Comparison of ENCODE assay signal across 20 mouse cellular contexts in the genomic region with DNA sequence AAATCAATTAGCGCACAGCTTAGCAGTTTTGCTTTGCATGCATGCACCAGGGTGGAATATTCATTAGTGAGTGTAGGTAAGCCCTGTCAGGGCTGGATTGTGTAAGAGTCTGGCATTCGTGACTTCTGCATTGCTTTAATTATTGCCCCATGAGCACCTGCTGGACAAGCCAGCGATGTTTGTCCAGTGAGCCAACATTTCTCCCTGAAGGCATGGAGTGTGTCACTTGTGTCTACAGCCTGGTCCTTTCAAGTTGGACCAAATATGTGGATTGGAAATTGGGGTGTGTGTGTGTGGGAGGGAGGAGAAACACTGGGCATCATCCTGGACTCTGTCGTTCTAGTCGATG.
DNase-seq lines count a peak whose midpoint lies in the region; ATAC-seq lines count a peak whose summit lies in the region.
"Had no signal": no experiment of that assay in that cellular context is flagged by ENCODE, and none has a peak within 500 bp of the region (broad histone marks: within the 10 kb centered on the region; RNA-seq: fewer than 3 reads in every experiment).

No protein-coding gene starts in this region.

- H3K27ac ChIP-seq in limb, embryonic 15.5 days = 0 out of 2 replicates have a peak overlapping the region, but pooled peaks have one; percentile 3
- H3K27ac ChIP-seq in limb, embryonic 10.5 days = no peak overlapping the region
- H3K27ac ChIP-seq in lung, embryonic 15.5 days = peak overlapping the region; percentile 30; the same call in 1 of the 2 replicates
- no peak overlapping the region for H3K27ac ChIP-seq in kidney, embryonic 14.5 days (ENCODE audit: low read depth, low read length)
- H3K27ac ChIP-seq: forebrain, embryonic 12.5 days; heart, embryonic 15.5 days; hindbrain, embryonic 15.5 days; left cerebral cortex, adult 2 months; neural tube, embryonic 13.5 days had no signal

- ATAC-seq in limb, embryonic 15.5 days (ENCODE audit: insufficient number of reproducible peaks, low FRiP score, low TSS enrichment, low read depth) = no peak
- no peak; the same call in 1 of the 2 replicates for ATAC-seq in lung, embryonic 15.5 days (ENCODE audit: borderline replicate concordance, extremely low read depth, low FRiP score, low TSS enrichment)
- no peak for ATAC-seq in kidney, embryonic 14.5 days (ENCODE audit: low FRiP score, low TSS enrichment)

- H3K9me3 ChIP-seq in limb, embryonic 15.5 days = no peaks in the 10 kb centered on the region
- H3K9me3 ChIP-seq in limb, embryonic 10.5 days (replicated peaks) = peaks cover 2% of the 10 kb centered on the region; the same call in 1 of the 2 replicates
- no peaks in the 10 kb centered on the region for H3K9me3 ChIP-seq in lung, embryonic 15.5 days
- H3K9me3 ChIP-seq in kidney, embryonic 14.5 days (ENCODE audit: control insufficient read depth, low read length) = no peaks in the 10 kb centered on the region
- H3K9me3 ChIP-seq: forebrain, embryonic 12.5 days; heart, embryonic 15.5 days; hindbrain, embryonic 15.5 days; neural tube, embryonic 13.5 days had no signal

- H3K9ac ChIP-seq in limb, embryonic 15.5 days = no peak overlapping the region
- no peak overlapping the region for H3K9ac ChIP-seq in lung, embryonic 15.5 days
- no peak overlapping the region for H3K9ac ChIP-seq in kidney, embryonic 14.5 days (ENCODE audit: low read depth, low read length)
- H3K9ac ChIP-seq: forebrain, embryonic 12.5 days; heart, embryonic 15.5 days; hindbrain, embryonic 15.5 days; neural tube, embryonic 13.5 days had no signal

- no peaks in the 10 kb centered on the region for H3K36me3 ChIP-seq in limb, embryonic 15.5 days
- H3K36me3 ChIP-seq in limb, embryonic 10.5 days = no peaks in the 10 kb centered on the region
- H3K36me3 ChIP-seq in lung, embryonic 15.5 days = no peaks in the 10 kb centered on the region
- no peaks in the 10 kb centered on the region for H3K36me3 ChIP-seq in kidney, embryonic 14.5 days (ENCODE audit: control insufficient read depth, insufficient read depth, low read length)
- H3K36me3 ChIP-seq: forebrain, embryonic 12.5 days; heart, embryonic 15.5 days; hindbrain, embryonic 15.5 days; neural tube, embryonic 13.5 days had no signal

- H3K4me3 ChIP-seq in limb, embryonic 15.5 days = no peak overlapping the region
- H3K4me3 ChIP-seq in limb, embryonic 10.5 days = no peak overlapping the region
- H3K4me3 ChIP-seq in lung, embryonic 15.5 days = no peak overlapping the region
- H3K4me3 ChIP-seq in kidney, embryonic 14.5 days (ENCODE audit: low read length) = no peak overlapping the region
- H3K4me3 ChIP-seq: forebrain, embryonic 12.5 days; heart, embryonic 15.5 days; hindbrain, embryonic 15.5 days; left cerebral cortex, adult 2 months; megakaryocyte, embryonic 14.5 days; neural tube, embryonic 13.5 days had no signal

- WGBS in limb, embryonic 15.5 days = 56% methylated on average over 5 of the region's 5 CpGs
- WGBS in limb, embryonic 10.5 days = 84% methylated on average over 5 of the region's 5 CpGs
- 71% methylated on average over 5 of the region's 5 CpGs for WGBS in lung, embryonic 15.5 days
- WGBS in kidney, embryonic 14.5 days = 84% methylated on average over 5 of the region's 5 CpGs

- H3K4me1 ChIP-seq in limb, embryonic 15.5 days = peaks cover 7% of the 10 kb centered on the region
- H3K4me1 ChIP-seq in limb, embryonic 10.5 days = peaks cover 15% of the 10 kb centered on the region; the same call in 1 of the 2 replicates
- peaks cover 22% of the 10 kb centered on the region; the same call in 1 of the 2 replicates for H3K4me1 ChIP-seq in lung, embryonic 15.5 days
- H3K4me1 ChIP-seq in kidney, embryonic 14.5 days (ENCODE audit: control insufficient read depth, insufficient read depth, low read length) = no peaks in the 10 kb centered on the region
- H3K4me1 ChIP-seq: forebrain, embryonic 12.5 days; heart, embryonic 15.5 days; hindbrain, embryonic 15.5 days; neural tube, embryonic 13.5 days had no signal

- H3K4me2 ChIP-seq in limb, embryonic 15.5 days = no peak overlapping the region
- no peak overlapping the region for H3K4me2 ChIP-seq in lung, embryonic 15.5 days
- H3K4me2 ChIP-seq in kidney, embryonic 14.5 days (replicated peaks; ENCODE audit: low read depth, low read length) = no peak overlapping the region
- H3K4me2 ChIP-seq: forebrain, embryonic 12.5 days; hindbrain, embryonic 15.5 days; neural tube, embryonic 13.5 days had no signal

- H3K27me3 ChIP-seq in limb, embryonic 15.5 days = no peaks in the 10 kb centered on the region
- no peaks in the 10 kb centered on the region for H3K27me3 ChIP-seq in limb, embryonic 10.5 days (ENCODE audit: low read depth, poor library complexity, severe bottlenecking)
- H3K27me3 ChIP-seq in lung, embryonic 15.5 days = no peaks in the 10 kb centered on the region
- H3K27me3 ChIP-seq in kidney, embryonic 14.5 days (ENCODE audit: control insufficient read depth, insufficient read depth, low read length) = no peaks in the 10 kb centered on the region
- H3K27me3 ChIP-seq: forebrain, embryonic 12.5 days; heart, embryonic 15.5 days; hindbrain, embryonic 15.5 days; neural tube, embryonic 13.5 days had no signal

- DNase-seq in adrenal gland, postnatal 10 days = peak; percentile 49
- DNase-seq in adrenal gland, adult 2 months = no peak
- no peak for DNase-seq in limb, embryonic 10.5 days (ENCODE audit: low spot score)
- peak; percentile 66 for DNase-seq in lung, postnatal 36 days
- no peak for DNase-seq in kidney, adult 8-10 months
- DNase-seq: cerebellum, adult 2 months; gastrocnemius, postnatal 25 days; layer of hippocampus, adult 9-11 months; midbrain, embryonic 14.5 days; thymus, adult 18-20 months; thymus, postnatal 36 days had no signal

Comparison
In these comparisons a context has a peak if more than half of its experiments do, and no peak if none do; other contexts are left out.
1. DNase-seq: peak in adrenal gland, postnatal 10 days (single experiment) and lung, postnatal 36 days (single experiment); none in adrenal gland, adult 2 months (single experiment), limb, embryonic 10.5 days (single experiment) and kidney, adult 8-10 months (0 of 2).
2. H3K27ac ChIP-seq: peak in limb, embryonic 15.5 days (single experiment) and lung, embryonic 15.5 days (single experiment); none in limb, embryonic 10.5 days (single experiment) and kidney, embryonic 14.5 days (single experiment).